ENCODE assay signal across 9 mouse cellular contexts in the genomic region with DNA sequence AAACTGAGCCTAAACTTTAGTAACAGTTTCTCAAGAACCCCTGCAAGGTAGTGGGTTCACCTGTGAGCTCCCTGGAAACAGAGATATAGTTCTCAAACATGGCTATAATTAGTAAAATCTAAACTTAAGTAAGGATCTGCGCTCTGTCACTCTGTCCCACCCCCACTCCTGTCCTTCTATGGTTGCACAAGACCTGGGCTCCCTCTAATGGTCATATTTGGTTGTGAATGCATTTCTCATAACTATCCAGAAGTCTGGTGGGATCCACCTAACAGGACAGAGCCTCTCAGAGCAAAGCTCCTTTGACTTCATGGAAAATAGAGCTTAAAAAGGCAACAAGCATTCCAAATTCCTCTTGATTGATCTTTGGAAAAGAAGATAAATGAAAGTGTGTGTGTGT. TPM values are rescaled to one million over a fixed set of nuclear protein-coding genes. Genes with fewer than 3 reads are reported as not detected.
DNase-seq lines count a peak whose midpoint lies in the region; ATAC-seq and TF ChIP-seq lines count a peak whose summit lies in the region.
"Had no signal": no experiment of that assay in that cellular context is flagged by ENCODE, and none has a peak within 500 bp of the region (broad histone marks: within the 10 kb centered on the region; RNA-seq: fewer than 3 reads in every experiment).

No protein-coding gene starts in this region.

- intact Hi-C loops in gastrocnemius, adult 2 months (cut with DNase I) = loop anchor here (5.0 kb wide), 1 partner anchor 142 kb away; no protein-coding TSS in a partner anchor
- intact Hi-C loops in gastrocnemius, postnatal 36 days (cut with DNase I) = loop anchor here (5.0 kb wide), 1 partner anchor 142 kb away; no protein-coding TSS in a partner anchor

- H3K9me3 ChIP-seq in lung, postnatal 0 days (ENCODE audit: low read length) = no peaks in the 10 kb centered on the region
- H3K9me3 ChIP-seq: lung, embryonic 15.5 days had no signal

- peak; percentile 57 for TF ChIP-seq CTCF in gastrocnemius, adult 2 months (IDR thresholded peaks at IDR 0.05)
- TF ChIP-seq CTCF in lung, postnatal 0 days (IDR thresholded peaks at IDR 0.05) = peak; percentile 66

- H3K36me3 ChIP-seq in lung, postnatal 0 days (ENCODE audit: insufficient read depth, low read length) = no peaks in the 10 kb centered on the region
- H3K36me3 ChIP-seq: lung, embryonic 15.5 days had no signal

- H3K4me1 ChIP-seq in lung, postnatal 0 days (ENCODE audit: insufficient read depth, low read depth, low read length) = no peaks in the 10 kb centered on the region
- H3K4me1 ChIP-seq: lung, embryonic 15.5 days had no signal

- no peaks in the 10 kb centered on the region for H3K27me3 ChIP-seq in lung, postnatal 0 days (replicated peaks; ENCODE audit: insufficient read depth, low read length)
- H3K27me3 ChIP-seq: lung, embryonic 15.5 days had no signal

- ATAC-seq in lung, postnatal 0 days = no peak
- peak; percentile 73 for ATAC-seq in megakaryocyte progenitor cell, adult 5-6 weeks (replicated peaks; ENCODE audit: poor library complexity)

- H3K9ac ChIP-seq in lung, postnatal 0 days (replicated peaks; ENCODE audit: low read depth) = no peak overlapping the region
- H3K9ac ChIP-seq: lung, embryonic 15.5 days had no signal

- TF ChIP-seq EP300 in lung, postnatal 0 days (IDR thresholded peaks at IDR 0.05) = no peak

- no peak for DNase-seq in gastrocnemius, adult 2 months
- DNase-seq in gastrocnemius, postnatal 36 days = no peak
- peak; percentile 51 for DNase-seq in lung, postnatal 0 days (ENCODE audit: low spot score)
- DNase-seq in lung, adult 18-20 months = no peak
- DNase-seq in embryo, embryonic 11 days = peak; percentile 34
- DNase-seq in cerebellum, adult 11 months = no peak
- DNase-seq in spleen, postnatal 14 days (ENCODE audit: low spot score in 2 of 2) = no peak

- 51% methylated on average over 1 of the region's 1 CpGs for whole genome bisulfite sequencing in lung, postnatal 0 days

- H3K4me2 ChIP-seq in lung, postnatal 0 days (replicated peaks; ENCODE audit: low read depth, low read length) = no peak overlapping the region
- H3K4me2 ChIP-seq: lung, embryonic 15.5 days had no signal

- H3K4me3 ChIP-seq in gastrocnemius, adult 2 months = no peak overlapping the region
- no peak overlapping the region for H3K4me3 ChIP-seq in lung, postnatal 0 days (ENCODE audit: low read depth, low read length)
- H3K4me3 ChIP-seq: lung, embryonic 15.5 days had no signal

- H3K27ac ChIP-seq in gastrocnemius, adult 2 months = no peak overlapping the region
- H3K27ac ChIP-seq in lung, postnatal 0 days (ENCODE audit: low read length) = no peak overlapping the region
- H3K27ac ChIP-seq: lung, embryonic 15.5 days had no signal

RNA-seq across cellular contexts. Expression of gene Hephl1, which starts 57.8 kb away (rescaled TPM):
- 1 to 10 TPM in 1 of 2 experiments, under 1 TPM in 1; 0.36 to 1.1 TPM for total RNA-seq in gastrocnemius, adult 2 months (2021)
- total RNA-seq in gastrocnemius, postnatal 36 days (2021) = under 1 TPM; 0.33 to 0.62 TPM
- not detected in 2 replicates for polyA plus RNA-seq in lung, postnatal 0 days (2015; fragmentation: Nextera tagmentation; extraction: Ambion mirVana)
- total RNA-seq in megakaryocyte progenitor cell, adult 5-6 weeks (2015) = not detected in 2 replicates
- not detected in 2 replicates for total RNA-seq in megakaryocyte progenitor cell, adult 5-6 weeks (2017)
- polyA plus RNA-seq: lung, embryonic 15.5 days had no signal

Comparison
In these comparisons a context has a peak if more than half of its experiments do, and no peak if none do; other contexts are left out.
1. DNase-seq: peak in lung, postnatal 0 days (single experiment) and embryo, embryonic 11 days (single experiment); none in gastrocnemius, adult 2 months (single experiment), gastrocnemius, postnatal 36 days (0 of 2), lung, adult 18-20 months (0 of 2), cerebellum, adult 11 months (single experiment) and spleen, postnatal 14 days (0 of 2).